Mouse (Mus musculus): ENCODE measurements at regions not wholly inside any gene's neighbourhood (a gene's known extent, or its start where the extent isn't known, plus 50 kb on each side); places are given as distances from the start of the nearest gene placed in this dataset.

DNA sequence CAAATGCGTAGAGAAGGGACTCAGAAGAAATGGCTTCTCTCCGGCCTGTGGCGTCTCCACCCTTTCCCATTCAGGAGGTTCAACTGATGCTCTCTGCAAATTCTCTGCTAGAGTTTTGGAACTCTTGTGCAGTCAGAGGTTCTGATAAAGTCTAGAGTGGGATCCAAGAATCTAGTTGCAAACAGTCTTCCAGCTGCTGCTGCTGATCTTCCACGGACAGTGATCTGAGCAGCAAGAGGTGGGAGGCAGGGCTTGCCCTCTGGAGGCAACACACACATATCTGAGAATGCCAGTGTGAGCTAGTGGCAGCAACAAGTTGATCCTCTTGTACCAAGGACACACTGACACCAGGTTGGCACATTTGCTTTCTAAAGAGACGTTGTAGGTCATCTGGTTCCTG lies 93.4 kb upstream of the Gas1 start:
- no peak for TF ChIP-seq CTCF (IDR thresholded peaks at IDR 0.05; ENCODE audit: borderline replicate concordance, extremely low read depth, insufficient read depth, insufficient read length)
- TF ChIP-seq POLR2A (IDR thresholded peaks at IDR 0.05; ENCODE audit: borderline replicate concordance, extremely low read depth, insufficient read depth, insufficient read length, poor library complexity, severe bottlenecking): no peak
- DNase-seq (ENCODE audit: low read depth): no peak

DNA sequence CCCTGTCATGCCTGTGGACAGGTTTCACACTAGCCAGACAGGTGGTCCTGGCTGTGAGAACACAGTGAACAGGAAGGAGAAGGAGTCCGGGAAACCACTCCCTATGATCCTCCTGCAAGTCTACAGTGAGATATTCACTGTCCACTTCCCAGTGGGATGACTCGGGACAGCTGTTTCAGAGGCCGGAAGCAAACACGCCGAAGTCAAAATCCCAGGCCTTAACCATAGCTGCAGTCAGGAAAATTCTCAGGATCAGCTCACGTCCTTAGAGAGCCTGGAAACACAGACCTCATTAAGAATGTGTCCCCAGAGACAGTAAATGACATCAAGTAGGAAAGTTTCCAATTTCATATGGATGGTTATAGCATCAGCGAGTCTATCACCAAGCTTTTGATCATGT lies 96.2 kb upstream of the Gas1 start:
- no peak for DNase-seq (ENCODE audit: low read depth)
- TF ChIP-seq POLR2A (IDR thresholded peaks at IDR 0.05; ENCODE audit: borderline replicate concordance, extremely low read depth, insufficient read depth, insufficient read length, poor library complexity, severe bottlenecking) (no peak), CTCF (IDR thresholded peaks at IDR 0.05; ENCODE audit: borderline replicate concordance, extremely low read depth, insufficient read depth, insufficient read length) (no peak)

DNA sequence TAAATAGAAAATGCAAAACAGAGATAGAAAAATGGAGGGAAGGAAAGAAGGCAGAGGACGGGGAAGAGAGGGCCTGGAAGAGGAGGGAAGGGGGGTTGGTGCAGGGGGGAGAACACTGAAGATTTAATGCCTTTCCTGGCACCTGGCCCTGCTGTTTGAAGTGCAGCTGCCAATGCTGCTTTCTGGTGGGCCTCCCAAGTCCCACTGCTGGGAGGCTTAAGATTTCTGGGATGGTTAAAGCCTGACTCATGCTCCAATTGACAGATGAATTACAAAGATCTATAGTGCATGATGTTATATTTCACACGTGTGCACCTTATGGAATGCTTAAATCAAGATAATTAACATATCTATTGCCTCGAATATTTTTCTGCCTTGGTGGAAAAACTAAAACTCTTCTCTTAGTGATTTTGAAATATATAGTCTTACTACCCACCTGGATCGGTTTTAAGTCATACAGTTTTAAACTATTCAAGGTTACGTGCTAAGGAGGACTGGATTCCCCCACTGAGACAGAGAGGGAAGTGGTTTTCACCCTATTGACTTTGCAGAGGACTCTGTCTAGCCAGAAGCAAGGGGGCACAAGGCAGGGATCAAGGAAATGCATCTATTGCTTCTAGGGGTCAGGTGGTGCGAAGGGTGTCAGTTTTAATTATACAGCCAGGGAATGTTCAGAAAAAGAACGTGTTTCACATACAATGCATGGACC lies 105.5 kb upstream of the Gas1 start:
- TF ChIP-seq CTCF (IDR thresholded peaks at IDR 0.05; ENCODE audit: borderline replicate concordance, extremely low read depth, insufficient read depth, insufficient read length): no peak
- no peak for TF ChIP-seq POLR2A (IDR thresholded peaks at IDR 0.05; ENCODE audit: borderline replicate concordance, extremely low read depth, insufficient read depth, insufficient read length, poor library complexity, severe bottlenecking)
- peak; percentile 70 for DNase-seq (ENCODE audit: low read depth)

DNA sequence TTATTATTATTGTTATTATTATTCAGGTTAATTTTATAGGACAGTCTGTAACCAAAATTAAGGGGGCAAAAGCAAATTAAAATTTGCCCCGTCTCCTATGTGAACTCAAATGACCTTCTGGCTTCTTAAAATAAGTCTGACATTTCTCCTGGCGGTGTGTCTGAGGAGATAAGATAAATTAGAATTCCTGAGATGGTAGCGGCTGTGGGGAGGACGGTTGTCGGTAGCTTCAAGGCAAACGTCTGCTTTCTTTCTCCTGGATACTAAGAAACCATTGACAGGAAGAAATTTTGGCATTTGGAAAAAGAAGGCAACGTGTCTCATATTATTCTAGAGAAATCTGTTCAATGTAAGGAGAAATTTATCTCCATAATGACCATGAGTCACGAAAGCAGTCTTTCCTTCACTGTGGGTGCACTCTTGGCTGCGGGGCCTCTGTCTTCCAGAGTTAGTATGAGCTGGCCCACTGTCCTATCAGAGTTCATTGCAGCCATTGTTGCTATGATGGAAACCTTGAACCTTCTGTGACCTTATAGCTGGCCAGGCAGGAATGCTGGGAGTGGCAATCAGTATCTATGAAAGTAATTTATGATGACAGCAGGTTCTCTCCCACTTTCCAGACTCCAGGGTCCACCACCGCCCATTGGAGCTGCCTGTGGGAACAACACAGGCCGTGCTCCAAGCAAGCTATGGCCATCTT lies 109.5 kb upstream of the Gas1 start:
- TF ChIP-seq POLR2A (IDR thresholded peaks at IDR 0.05; ENCODE audit: borderline replicate concordance, extremely low read depth, insufficient read depth, insufficient read length, poor library complexity, severe bottlenecking): no peak
- TF ChIP-seq CTCF (IDR thresholded peaks at IDR 0.05; ENCODE audit: borderline replicate concordance, extremely low read depth, insufficient read depth, insufficient read length): no peak
- no peak for DNase-seq (ENCODE audit: low read depth)

DNA sequence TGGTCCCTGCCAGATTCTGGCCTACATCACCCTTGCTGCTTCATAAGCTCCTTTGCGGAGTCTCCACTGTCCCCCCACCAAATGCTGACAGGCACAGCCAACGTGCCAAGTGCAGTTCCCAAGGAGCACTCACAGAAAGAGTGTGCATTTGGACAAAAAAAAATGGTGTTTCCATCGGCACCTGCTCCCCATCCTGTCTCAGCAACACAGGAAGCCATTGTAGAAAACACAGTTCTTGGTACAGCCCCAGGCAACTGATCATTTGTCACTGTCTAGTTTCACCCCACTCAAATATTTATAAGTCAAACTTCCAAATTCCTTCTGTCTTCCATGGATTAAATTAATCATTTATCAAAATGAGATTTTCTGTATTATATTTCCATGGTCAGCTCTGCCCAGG lies 112.5 kb upstream of the Gas1 start:
- no peak for DNase-seq (ENCODE audit: low read depth)
- TF ChIP-seq CTCF (IDR thresholded peaks at IDR 0.05; ENCODE audit: borderline replicate concordance, extremely low read depth, insufficient read depth, insufficient read length) (no peak), POLR2A (IDR thresholded peaks at IDR 0.05; ENCODE audit: borderline replicate concordance, extremely low read depth, insufficient read depth, insufficient read length, poor library complexity, severe bottlenecking) (no peak)

DNA sequence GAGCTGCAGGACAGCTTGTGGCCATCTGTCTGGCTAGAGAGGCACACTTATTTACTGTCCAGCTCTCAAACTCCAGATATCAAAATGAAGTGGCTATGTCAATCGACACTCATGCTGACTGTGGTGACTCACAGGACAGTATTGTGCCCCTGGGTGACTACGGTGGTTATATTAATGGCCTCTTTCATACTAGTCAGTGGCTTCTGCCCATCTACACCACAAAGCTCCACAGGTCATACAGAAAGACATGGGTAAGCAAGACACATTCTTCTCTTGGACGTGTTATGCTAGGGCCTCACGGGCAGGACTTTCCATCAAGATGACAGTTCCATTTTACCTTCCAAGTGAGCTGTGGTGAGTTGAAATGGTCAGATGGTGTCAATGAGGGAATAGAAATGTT lies 113.7 kb upstream of the Gas1 start:
- TF ChIP-seq POLR2A (IDR thresholded peaks at IDR 0.05; ENCODE audit: borderline replicate concordance, extremely low read depth, insufficient read depth, insufficient read length, poor library complexity, severe bottlenecking) (no peak), CTCF (IDR thresholded peaks at IDR 0.05; ENCODE audit: borderline replicate concordance, extremely low read depth, insufficient read depth, insufficient read length) (no peak)
- no peak for DNase-seq (ENCODE audit: low read depth)

DNA sequence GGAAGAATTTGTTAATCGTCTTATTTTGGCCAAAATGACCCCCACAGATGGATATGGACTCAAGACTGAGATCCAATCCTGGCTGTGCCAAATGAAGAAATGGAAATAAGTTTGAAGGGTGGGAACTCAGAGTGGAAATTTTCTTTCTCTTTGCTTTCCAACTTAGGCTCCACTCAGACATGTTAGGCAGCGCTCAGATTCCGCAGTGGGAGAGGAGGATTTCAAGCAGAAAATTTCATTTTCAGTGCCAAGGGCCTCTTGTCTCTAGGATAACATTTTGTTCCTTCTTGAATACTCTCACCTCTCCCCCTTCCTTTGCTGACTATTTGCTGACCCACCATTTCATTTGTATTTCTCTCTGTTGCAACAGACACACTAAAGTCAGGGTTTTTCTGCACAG lies 114.2 kb upstream of the Gas1 start:
- TF ChIP-seq CTCF (IDR thresholded peaks at IDR 0.05; ENCODE audit: borderline replicate concordance, extremely low read depth, insufficient read depth, insufficient read length) (no peak), POLR2A (IDR thresholded peaks at IDR 0.05; ENCODE audit: borderline replicate concordance, extremely low read depth, insufficient read depth, insufficient read length, poor library complexity, severe bottlenecking) (no peak)
- no peak for DNase-seq (ENCODE audit: low read depth)

DNA sequence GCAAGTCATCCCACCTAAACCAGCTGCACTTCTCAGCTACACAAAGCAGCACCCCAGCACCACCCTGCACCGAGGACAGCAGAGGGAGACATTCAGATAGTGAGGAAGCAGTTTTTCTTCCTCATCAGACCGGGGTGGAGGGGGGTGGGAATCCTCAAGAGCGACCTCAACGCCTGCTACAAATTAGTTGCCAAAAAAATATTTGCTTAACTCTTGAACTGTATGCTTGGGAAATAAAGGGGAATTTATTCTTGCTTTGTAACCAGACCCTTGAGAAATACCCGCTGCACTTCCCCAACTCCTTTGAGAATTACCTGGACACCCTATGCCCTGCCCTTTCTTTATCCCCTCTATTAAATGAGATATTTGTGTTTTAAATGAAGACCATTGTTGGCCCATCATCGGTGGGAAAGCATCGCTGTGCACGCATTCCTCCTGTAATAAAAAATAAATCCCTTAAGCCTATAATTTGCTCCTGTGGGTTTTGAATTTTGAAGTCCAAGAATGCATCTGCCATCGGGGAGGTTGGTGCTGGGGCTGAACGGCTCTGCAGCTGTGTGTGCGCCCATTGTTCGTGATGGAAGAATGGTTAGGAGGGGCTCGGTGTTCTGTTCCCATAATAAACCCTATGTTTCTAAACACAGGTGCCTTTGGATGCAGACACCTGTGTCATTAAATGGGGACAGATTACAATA lies 119.2 kb upstream of the Gas1 start:
- no peak for DNase-seq (ENCODE audit: low read depth)
- TF ChIP-seq CTCF (IDR thresholded peaks at IDR 0.05; ENCODE audit: borderline replicate concordance, extremely low read depth, insufficient read depth, insufficient read length) (no peak), POLR2A (IDR thresholded peaks at IDR 0.05; ENCODE audit: borderline replicate concordance, extremely low read depth, insufficient read depth, insufficient read length, poor library complexity, severe bottlenecking) (no peak)

DNA sequence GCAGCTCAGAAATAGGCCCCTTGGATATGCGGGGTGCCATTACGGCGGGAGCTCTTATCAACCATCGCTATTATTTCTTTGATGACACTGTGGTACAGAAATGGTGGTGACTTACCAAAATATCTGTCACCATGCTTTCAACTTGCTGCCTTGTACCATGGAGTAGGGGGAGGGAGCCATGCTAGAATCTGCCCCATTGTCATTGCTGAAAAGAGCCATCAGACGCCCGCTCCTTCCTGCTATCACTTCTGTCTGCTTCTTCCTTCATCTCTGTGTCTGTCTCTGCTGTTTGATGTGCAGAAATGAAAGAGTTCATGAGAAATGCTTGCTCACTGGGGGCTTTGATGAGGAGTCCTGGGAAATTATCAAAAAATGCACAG lies 119.7 kb upstream of the Gas1 start:
- DNase-seq (ENCODE audit: low read depth): peak; percentile 53
- TF ChIP-seq POLR2A (IDR thresholded peaks at IDR 0.05; ENCODE audit: borderline replicate concordance, extremely low read depth, insufficient read depth, insufficient read length, poor library complexity, severe bottlenecking) (no peak), CTCF (IDR thresholded peaks at IDR 0.05; ENCODE audit: borderline replicate concordance, extremely low read depth, insufficient read depth, insufficient read length) (no peak)

DNA sequence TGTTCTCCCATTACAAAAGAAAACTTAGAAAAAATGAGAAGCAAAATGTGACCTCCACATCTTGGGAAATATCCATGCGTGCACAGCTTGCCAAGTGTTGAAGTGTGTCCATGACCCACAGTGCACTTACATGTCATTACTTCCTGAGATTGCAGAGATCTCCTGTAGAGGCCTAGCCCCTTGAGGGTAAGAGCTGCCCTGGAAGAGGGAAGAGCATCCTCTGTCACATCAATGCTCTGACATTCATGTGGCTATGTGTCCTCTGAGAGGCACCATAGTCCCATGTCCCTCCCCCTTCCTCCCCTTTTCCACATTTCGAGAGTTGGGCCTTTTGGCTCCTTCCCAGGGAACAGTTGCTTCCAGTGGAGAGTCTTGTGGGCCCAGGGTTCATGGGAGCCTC lies 121.4 kb upstream of the Gas1 start:
- no peak for TF ChIP-seq CTCF (IDR thresholded peaks at IDR 0.05; ENCODE audit: borderline replicate concordance, extremely low read depth, insufficient read depth, insufficient read length)
- no peak for TF ChIP-seq POLR2A (IDR thresholded peaks at IDR 0.05; ENCODE audit: borderline replicate concordance, extremely low read depth, insufficient read depth, insufficient read length, poor library complexity, severe bottlenecking)
- no peak for DNase-seq (ENCODE audit: low read depth)

DNA sequence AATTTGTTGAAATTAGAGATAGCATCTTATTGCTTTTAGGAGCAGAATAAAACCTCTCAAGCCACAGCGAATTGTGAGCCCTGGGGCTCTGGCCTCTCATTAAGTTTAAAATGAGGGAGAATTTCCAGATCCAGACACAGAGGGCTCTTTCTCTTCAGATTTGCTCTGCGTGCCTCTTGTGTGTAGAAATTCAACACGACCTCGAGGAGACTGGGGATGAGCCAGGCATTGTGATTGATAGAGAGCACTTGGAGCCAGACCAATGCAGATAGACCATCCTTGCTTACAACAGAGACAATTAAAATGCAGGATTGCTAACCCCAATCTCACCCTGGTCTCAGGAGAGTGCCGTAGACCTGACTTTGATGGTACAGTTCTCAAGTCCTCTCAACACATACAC lies 121.9 kb upstream of the Gas1 start:
- DNase-seq (ENCODE audit: low read depth): peak; percentile 9
- TF ChIP-seq POLR2A (IDR thresholded peaks at IDR 0.05; ENCODE audit: borderline replicate concordance, extremely low read depth, insufficient read depth, insufficient read length, poor library complexity, severe bottlenecking) (no peak), CTCF (IDR thresholded peaks at IDR 0.05; ENCODE audit: borderline replicate concordance, extremely low read depth, insufficient read depth, insufficient read length) (no peak)
